Mouse (Mus musculus) CH12.LX (cell line): ENCODE data around the gene Olfm3. TPM values are rescaled to one million over a fixed set of nuclear protein-coding genes. Genes with fewer than 3 reads are reported as not detected.

ENCODE experiments used
- DNase-seq: peaks from one replicate; pipeline ENCODE4 v3.0.0-alpha.2; 2013; ENCODE audit errors: extremely low read depth
- H3K27ac ChIP-seq: 2 replicates; pipeline ENCODE4 v1.5.1; 2012; ENCODE audit warnings: low read depth, mild to moderate bottlenecking, control low read depth, moderate library complexity; ENCODE audit not compliant: insufficient read depth
- H3K27me3 ChIP-seq: replicated peaks from 2 replicates; pipeline ENCODE3; 2012; ENCODE audit warnings: inconsistent platforms
- H3K36me3 ChIP-seq, 2 experiments: replicated peaks in 1 of 2; 2 replicates each; pipeline versions ENCODE3 to v1.6.1; 2012; ENCODE audit warnings: inconsistent platforms in 1 of 2, low read length in 1 of 2, mild to moderate bottlenecking in 1 of 2, mixed read lengths in 1 of 2, moderate library complexity in 1 of 2; ENCODE audit not compliant: control insufficient read depth in 1 of 2, insufficient read depth in 1 of 2
- H3K4me1 ChIP-seq, 2 experiments: 2 replicates each; pipeline ENCODE4 v1.6.1; 2012; ENCODE audit warnings: inconsistent platforms in 1 of 2, moderate library complexity in 1 of 2; ENCODE audit not compliant: insufficient read depth in 2 of 2, control insufficient read depth in 1 of 2
- H3K4me2 ChIP-seq: 2 replicates; pipeline ENCODE4 v1.6.1; 2012; ENCODE audit warnings: low read depth, mild to moderate bottlenecking, control low read depth; ENCODE audit not compliant: poor library complexity, insufficient read depth, severe bottlenecking
- H3K4me3 ChIP-seq, 3 experiments: fragments of 150-350 bp in 1 of 3; sonication (generic) in 1 of 3; replicated peaks in 1 of 3; 2 replicates each; pipeline versions ENCODE3 to v1.5.1; 2011 to 2012; ENCODE audit warnings: low read depth in 2 of 3, low read length in 2 of 3, mild to moderate bottlenecking in 2 of 3, moderate library complexity in 2 of 3, control low read depth in 1 of 3, improper control_type of control experiment in 1 of 3, inconsistent platforms in 1 of 3, mixed read lengths in 1 of 3; ENCODE audit not compliant: poor library complexity in 1 of 3
- H3K79me2 ChIP-seq: replicated peaks from 2 replicates; pipeline ENCODE4 v1.6.1; 2012; ENCODE audit warnings: mild to moderate bottlenecking, moderate library complexity; ENCODE audit not compliant: control insufficient read depth, poor library complexity, insufficient read depth, severe bottlenecking; ENCODE audit errors: extremely low read depth
- H3K9ac ChIP-seq: 2 replicates; pipeline ENCODE4 v1.6.1; 2012; ENCODE audit warnings: low read depth, mild to moderate bottlenecking, control low read depth, moderate library complexity; ENCODE audit not compliant: insufficient read depth
- H3K9me3 ChIP-seq: replicated peaks from 2 replicates; pipeline ENCODE3; 2012; ENCODE audit warnings: low read length, inconsistent platforms, mixed read lengths
- BHLHE40 ChIP-seq: IDR thresholded peaks from 2 replicates; pipeline ENCODE4 v1.6.1; 2011; ENCODE audit warnings: mild to moderate bottlenecking, low read depth, low read length, improper control_type of control experiment
- CHD1 ChIP-seq: IDR thresholded peaks from 2 replicates; pipeline ENCODE4 v1.6.1; 2012; ENCODE audit warnings: low read depth, low read length, improper control_type of control experiment, inconsistent platforms
- JUN ChIP-seq: IDR thresholded peaks from 2 replicates; pipeline ENCODE4 v1.6.1; 2011; ENCODE audit warnings: low read depth, mild to moderate bottlenecking, low read length, improper control_type of control experiment, moderate library complexity; ENCODE audit not compliant: insufficient read depth
- JUND ChIP-seq: conservative IDR thresholded peaks from 2 replicates; pipeline ENCODE4 v1.6.1; 2011; ENCODE audit warnings: low read depth, low read length, improper control_type of control experiment
- KAT2A ChIP-seq: IDR thresholded peaks from 2 replicates; pipeline ENCODE4 v1.6.1; 2012; ENCODE audit warnings: low read length, improper control_type of control experiment, inconsistent platforms; ENCODE audit not compliant: insufficient replicate concordance
- MAZ ChIP-seq: IDR thresholded peaks from 2 replicates; pipeline ENCODE4 v1.6.1; 2012; ENCODE audit warnings: low read depth, mild to moderate bottlenecking, inconsistent platforms, low read length, improper control_type of control experiment, moderate library complexity
- MEF2A ChIP-seq: IDR thresholded peaks from 2 replicates; pipeline ENCODE4 v1.6.1; 2014; ENCODE audit warnings: low read depth, mild to moderate bottlenecking, inconsistent platforms, low read length, improper control_type of control experiment, borderline replicate concordance
- NELFE ChIP-seq: IDR thresholded peaks from 2 replicates; pipeline ENCODE4 v1.6.1; 2011; ENCODE audit warnings: low read depth, low read length, improper control_type of control experiment
- PAX5 ChIP-seq: IDR thresholded peaks from 2 replicates; pipeline ENCODE4 v1.6.1; 2012; ENCODE audit warnings: low read length, inconsistent platforms, mixed read lengths
- POLR2AphosphoS2 ChIP-seq: IDR thresholded peaks from 2 replicates; pipeline ENCODE4 v1.6.1; 2011; ENCODE audit warnings: low read depth, low read length, improper control_type of control experiment
- RAD21 ChIP-seq: IDR thresholded peaks from 2 replicates; pipeline ENCODE4 v1.6.1; 2011; ENCODE audit warnings: low read depth, mild to moderate bottlenecking, low read length, improper control_type of control experiment, moderate library complexity
- SIN3A ChIP-seq: IDR thresholded peaks from 2 replicates; pipeline ENCODE4 v1.6.1; 2012; ENCODE audit warnings: low read length, improper control_type of control experiment, inconsistent platforms
- TBP ChIP-seq: conservative IDR thresholded peaks from 2 replicates; pipeline ENCODE4 v1.6.1; 2011; ENCODE audit warnings: low read depth, low read length, improper control_type of control experiment
- TCF12 ChIP-seq: IDR thresholded peaks from 2 replicates; pipeline ENCODE4 v1.6.1; 2014; ENCODE audit warnings: low read depth, mild to moderate bottlenecking, inconsistent platforms, low read length, improper control_type of control experiment
- UBTF ChIP-seq: IDR thresholded peaks from 2 replicates; pipeline ENCODE4 v1.6.1; 2012; ENCODE audit warnings: low read depth, mild to moderate bottlenecking, inconsistent platforms, low read length, improper control_type of control experiment, moderate library complexity
- USF1 ChIP-seq: IDR thresholded peaks from 2 replicates; pipeline ENCODE4 v1.6.1; 2014; ENCODE audit warnings: low read depth, mild to moderate bottlenecking, inconsistent platforms, low read length, improper control_type of control experiment
- ZC3H11A ChIP-seq: IDR thresholded peaks from 2 replicates; pipeline ENCODE4 v1.6.1; 2012; ENCODE audit warnings: low read depth, mild to moderate bottlenecking, inconsistent platforms, low read length, improper control_type of control experiment
- ZKSCAN1 ChIP-seq: IDR thresholded peaks from 2 replicates; pipeline ENCODE4 v1.6.1; 2012; ENCODE audit warnings: low read depth, inconsistent platforms, low read length, improper control_type of control experiment, borderline replicate concordance
- ZMIZ1 ChIP-seq: IDR thresholded peaks from 2 replicates; pipeline ENCODE4 v1.6.1; 2012; ENCODE audit warnings: low read depth, mild to moderate bottlenecking, inconsistent platforms, low read length, improper control_type of control experiment
- ZNF384 ChIP-seq: IDR thresholded peaks from 2 replicates; pipeline ENCODE4 v1.6.1; 2012; ENCODE audit warnings: low read depth, low read length, improper control_type of control experiment, inconsistent platforms
- dilution Hi-C: fragments of 300-500 bp; cut with MboI; formaldehyde crosslinking; loops from 2 replicates; pipeline ENCODE4 v1.14.3; 2020; ENCODE audit warnings: low sequenced_read_pairs; ENCODE audit not compliant: extremely low pct_unique_long_range_greater_than_20kb, extremely low pct_ligation_motif_present
- in situ Hi-C: fragments of 300-500 bp; cut with MboI; formaldehyde crosslinking; loops from 3 replicates; pipeline ENCODE4 v1.14.3; 2019; ENCODE audit warnings: low sequenced_read_pairs, low pct_ligation_motif_present, low pct_unique_long_range_greater_than_20kb, mixed read lengths
- polyA plus RNA-seq: library from polyadenylated mRNA; unstranded; fragments of >175 nt; gene quantifications from 2 replicates; pipeline ENCODE4 v1.2.1, GENCODE M21; 2012; ENCODE audit warnings: low read depth; ENCODE audit not compliant: insufficient read length
- total RNA-seq, 2 experiments: library from RNA; depleted of rRNA; stranded (reverse); fragments of 300-350 nt in 1 of 2; fragments of >200 nt in 1 of 2; gene quantifications; 2 replicates each; pipeline ENCODE4 v1.2.3; 2012 to 2014

Gene Olfm3
- total and polyA plus RNA-seq, 3 experiments, result not detected

GRCm38 (mm10) chr3:115158903-115159473 lies 255.1 kb downstream of the Olfm3 start:
- Histone ChIP-seq H3K27me3 (no peaks in the 10 kb centered on the region), H3K36me3 (no peaks in the 10 kb centered on the region), H3K4me1 (no peaks in the 10 kb centered on the region), H3K27ac (no peak overlapping the region), H3K9me3 (no peaks in the 10 kb centered on the region), H3K9ac (no peak overlapping the region), H3K4me3 (no peak overlapping the region)
- dilution Hi-C loops, result no loop called here
- TF ChIP-seq USF1 (no peak), CHD1 (no peak), JUND (no peak), MAZ (no peak)
- TF ChIP-seq, all 38 proteins: peak for 0
- Histone ChIP-seq H3K4me2 (no peak overlapping the region), H3K79me2 (no peaks in the 10 kb centered on the region)
- in situ Hi-C loops, result no loop called here
- DNase-seq, result no peak

GRCm38 (mm10) chr3:115174625-115175024 lies 270.7 kb downstream of the Olfm3 start:
- Histone ChIP-seq H3K4me1 (peaks cover 0 to 8% of the 10 kb centered on the region in 2 experiments; a peak in 2 of 4 replicates), H3K4me2 (no peak overlapping the region), H3K4me3 (no peak overlapping the region), H3K36me3 (no peaks in the 10 kb centered on the region), H3K9ac (no peak overlapping the region), H3K9me3 (no peaks in the 10 kb centered on the region), H3K27me3 (no peaks in the 10 kb centered on the region), H3K27ac (no peak overlapping the region), H3K79me2 (no peaks in the 10 kb centered on the region)
- TF ChIP-seq UBTF (no peak), JUN (no peak), POLR2AphosphoS2 (no peak), NELFE (no peak), CHD1 (no peak), KAT2A (no peak), PAX5 (no peak), ZMIZ1 (no peak), RAD21 (no peak), TBP (no peak), SIN3A (no peak), MEF2A (no peak), BHLHE40 (no peak), ZNF384 (no peak), ZKSCAN1 (no peak), ZC3H11A (no peak), TCF12 (no peak)
- no peak for DNase-seq
- dilution Hi-C loops, result no loop called here
- in situ Hi-C loops, result no loop called here
